Mouse (Mus musculus) embryonic facial prominence, embryonic 15.5 days (tissue): Measurements from ENCODE around the gene Shisa3. TPM values are rescaled to one million over a fixed set of nuclear protein-coding genes. Genes with fewer than 3 reads are reported as not detected.
A peak's percentile ranks its signal among the peaks of the same experiment; 100 is the strongest.

Source experiments
- ATAC-seq: fragments of 200-750 bp; cut with Nextera tagmentation; 2 replicates; pipeline ENCODE4 v1.8.0; 2017; ENCODE audit warnings: low read depth, moderate TSS enrichment; ENCODE audit not compliant: insufficient number of reproducible peaks, low FRiP score, low TSS enrichment
- H3K27ac ChIP-seq: fragments of 300-500 bp; sonication (generic); replicated peaks from 2 replicates; pipeline ENCODE4 v1.5.1; 2015; ENCODE audit warnings: mild to moderate bottlenecking, inconsistent platforms
- H3K27me3 ChIP-seq: fragments of 300-500 bp; sonication (generic); 2 replicates; pipeline ENCODE4 v1.6.1; 2015; ENCODE audit warnings: inconsistent platforms
- H3K36me3 ChIP-seq: fragments of 300-500 bp; sonication (generic); 2 replicates; pipeline ENCODE4 v1.6.1; 2015; ENCODE audit warnings: mild to moderate bottlenecking, inconsistent platforms
- H3K4me1 ChIP-seq: fragments of 300-500 bp; sonication (generic); 2 replicates; pipeline ENCODE4 v1.6.1; 2015; ENCODE audit warnings: inconsistent platforms
- H3K4me2 ChIP-seq: fragments of 300-500 bp; sonication (generic); replicated peaks from 2 replicates; pipeline ENCODE4 v1.6.1; 2015; ENCODE audit warnings: mild to moderate bottlenecking, inconsistent platforms
- H3K4me3 ChIP-seq: fragments of 300-500 bp; sonication (generic); replicated peaks from 2 replicates; pipeline ENCODE4 v1.5.1; 2015; ENCODE audit warnings: mild to moderate bottlenecking, inconsistent platforms
- H3K9ac ChIP-seq: fragments of 300-500 bp; sonication (generic); 2 replicates; pipeline ENCODE4 v1.6.1; 2015; ENCODE audit warnings: inconsistent platforms
- H3K9me3 ChIP-seq: fragments of 300-500 bp; sonication (generic); replicated peaks from 2 replicates; pipeline ENCODE4 v1.6.1; 2016; ENCODE audit warnings: inconsistent platforms
- WGBS: fragments of 180-500 bp; shearing (Covaris S2); methylation state at CpG from one replicate; pipeline ENCODE4 v1.1.7; 2015; 5-methylcytosine and 5-hydroxymethylcytosine counted together
- microRNA-seq: library from miRNA; unstranded; fragments of <30 nt; microRNA quantifications from one replicate; pipeline ENCODE4, GENCODE M21; 2016; ENCODE audit warnings: borderline number of aligned reads
- polyA plus RNA-seq: library from polyadenylated mRNA; unstranded; fragments of >200 nt; fragmentation: Nextera tagmentation; extraction: Ambion mirVana; gene quantifications from 2 replicates; pipeline ENCODE4 v1.2.1, GENCODE M21; 2015

The Shisa3 gene
- polyA plus RNA-seq, 1 experiment from 2014 or later, result 4.2 TPM

DNA sequence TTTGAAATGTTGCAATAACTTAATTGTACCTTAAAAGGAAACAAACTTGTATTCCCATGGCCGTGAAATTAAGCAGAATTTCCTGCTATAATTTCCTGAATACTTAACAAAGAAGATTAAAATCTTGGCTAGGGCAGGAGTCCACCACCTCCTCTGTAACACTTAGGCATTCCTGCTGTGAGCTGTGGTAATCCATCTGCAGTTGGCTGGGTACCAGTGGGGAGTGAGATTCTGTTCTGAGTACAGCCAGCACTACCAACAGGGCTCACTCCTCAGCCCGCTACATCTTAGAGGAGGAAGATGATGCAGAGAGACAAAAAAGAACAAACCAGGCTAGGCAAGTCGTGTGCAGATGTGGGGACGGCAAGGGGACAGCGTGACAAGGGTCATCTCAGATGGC is 46.9 kb downstream of the Shisa3 start:
- H3K27me3 ChIP-seq, result no peaks in the 10 kb centered on the region
- H3K4me2 ChIP-seq, result no peak overlapping the region
- H3K4me1 ChIP-seq, result no peaks in the 10 kb centered on the region
- 77% methylated on average over 5 of the region's 5 CpGs for WGBS
- H3K4me3 ChIP-seq, result no peak overlapping the region
- no peaks in the 10 kb centered on the region for H3K36me3 ChIP-seq
- ATAC-seq, result no peak
- no peaks in the 10 kb centered on the region for H3K9me3 ChIP-seq
- no peak overlapping the region for H3K27ac ChIP-seq
- H3K9ac ChIP-seq, result no peak overlapping the region

DNA sequence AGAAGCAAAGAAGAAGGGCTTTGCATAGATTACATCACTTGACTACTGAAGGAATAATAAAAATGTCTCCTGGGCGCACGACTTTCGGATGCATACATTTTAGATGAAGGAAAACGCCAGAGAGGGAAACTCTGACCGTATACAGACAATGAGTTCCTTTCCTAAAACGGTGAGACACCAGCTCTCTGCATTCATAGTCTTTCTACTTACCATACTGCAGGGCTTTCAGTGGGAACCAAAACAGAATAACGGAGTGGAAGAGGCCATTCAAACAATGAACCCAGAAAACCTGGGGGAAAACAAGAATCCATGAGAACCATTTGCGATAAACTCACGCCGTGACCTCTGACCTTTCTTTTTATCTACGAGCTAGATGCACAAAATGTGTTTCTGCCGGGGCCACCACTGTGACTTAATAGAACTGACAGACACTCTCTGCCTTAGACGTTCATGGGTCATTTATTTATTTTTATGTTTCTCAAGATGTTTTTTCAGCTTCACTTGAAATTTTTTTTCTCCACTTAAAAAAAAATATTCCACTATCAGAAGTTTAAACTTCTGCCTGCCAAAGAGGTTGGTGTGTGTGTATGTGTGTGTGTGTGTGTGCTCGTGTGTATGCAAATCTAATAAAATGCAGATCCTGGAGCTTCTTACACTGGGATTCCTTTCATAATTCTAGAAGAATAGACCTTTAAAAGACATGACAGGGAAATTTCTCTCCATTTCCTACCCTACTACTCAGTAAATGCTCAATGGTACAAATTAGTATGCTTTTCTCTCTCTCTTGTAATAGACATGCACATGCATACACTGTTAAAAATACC is 48.2 kb downstream of the Shisa3 start:
- H3K36me3 ChIP-seq, result no peaks in the 10 kb centered on the region
- no peak overlapping the region for H3K4me2 ChIP-seq
- H3K27ac ChIP-seq, result no peak overlapping the region
- H3K9ac ChIP-seq, result no peak overlapping the region
- no peaks in the 10 kb centered on the region for H3K27me3 ChIP-seq
- no peak overlapping the region for H3K4me3 ChIP-seq
- no peaks in the 10 kb centered on the region for H3K9me3 ChIP-seq
- no peak for ATAC-seq
- no peaks in the 10 kb centered on the region for H3K4me1 ChIP-seq
- WGBS, result 61% methylated on average over 14 of the region's 14 CpGs

DNA sequence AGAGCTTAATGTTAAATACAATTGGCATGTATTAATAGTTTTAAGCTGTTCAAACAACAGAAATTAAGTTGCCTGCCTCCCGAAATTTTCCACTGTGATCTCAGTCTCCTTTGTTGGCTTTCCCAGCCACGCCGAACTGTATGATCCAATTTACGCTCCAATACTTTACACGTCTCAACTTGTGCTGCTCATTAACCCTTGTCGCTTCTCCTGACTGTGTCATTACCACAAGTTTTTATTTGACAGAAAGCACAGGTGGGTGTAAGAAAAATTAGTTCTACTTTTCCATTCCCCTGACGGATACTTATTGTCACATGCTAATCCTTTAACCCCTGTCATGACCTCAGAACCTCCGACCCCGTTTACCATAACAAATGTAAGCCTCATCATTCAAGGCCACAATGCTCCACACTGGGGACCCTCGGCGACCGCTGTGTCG is 49.2 kb downstream of the Shisa3 start:
- ATAC-seq, result no peak
- WGBS, result 41% methylated on average over 13 of the region's 13 CpGs

DNA sequence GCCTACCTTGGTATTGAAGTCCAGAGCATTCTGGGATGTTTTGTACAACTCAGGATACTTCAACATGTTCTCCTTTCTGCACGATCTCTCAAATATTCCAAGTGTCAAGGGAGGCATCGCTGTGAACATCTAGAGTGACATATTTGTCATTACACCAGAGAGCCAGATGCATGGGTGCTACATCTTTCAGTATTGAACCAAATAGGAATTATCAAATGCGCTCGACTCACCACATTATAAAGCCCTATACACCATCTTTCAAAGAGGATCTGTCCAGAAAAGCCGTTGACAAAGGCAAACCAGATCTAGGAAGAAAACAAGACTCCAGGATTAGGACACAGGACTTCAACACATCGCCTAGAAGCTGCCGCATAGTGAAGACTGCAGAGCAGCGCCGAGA is 52.2 kb downstream of the Shisa3 start:
- no peak overlapping the region for H3K27ac ChIP-seq
- H3K4me3 ChIP-seq, result no peak overlapping the region
- H3K36me3 ChIP-seq, result no peaks in the 10 kb centered on the region
- no peak overlapping the region for H3K9ac ChIP-seq
- no peak for ATAC-seq
- no peaks in the 10 kb centered on the region for H3K27me3 ChIP-seq
- no peak overlapping the region for H3K4me2 ChIP-seq
- H3K9me3 ChIP-seq, result no peaks in the 10 kb centered on the region
- 89% methylated on average over 9 of the region's 9 CpGs for WGBS
- 0 out of 2 replicates have a peak, but pooled peaks cover 4% of the 10 kb centered on the region for H3K4me1 ChIP-seq

More for the DNA sequence above, 49.2 kb downstream of the Shisa3 start:
- Histone ChIP-seq H3K4me1 (no peaks in the 10 kb centered on the region), H3K27me3 (no peaks in the 10 kb centered on the region), H3K4me3 (no peak overlapping the region), H3K9me3 (no peaks in the 10 kb centered on the region), H3K9ac (no peak overlapping the region), H3K4me2 (no peak overlapping the region), H3K27ac (no peak overlapping the region), H3K36me3 (no peaks in the 10 kb centered on the region)

DNA sequence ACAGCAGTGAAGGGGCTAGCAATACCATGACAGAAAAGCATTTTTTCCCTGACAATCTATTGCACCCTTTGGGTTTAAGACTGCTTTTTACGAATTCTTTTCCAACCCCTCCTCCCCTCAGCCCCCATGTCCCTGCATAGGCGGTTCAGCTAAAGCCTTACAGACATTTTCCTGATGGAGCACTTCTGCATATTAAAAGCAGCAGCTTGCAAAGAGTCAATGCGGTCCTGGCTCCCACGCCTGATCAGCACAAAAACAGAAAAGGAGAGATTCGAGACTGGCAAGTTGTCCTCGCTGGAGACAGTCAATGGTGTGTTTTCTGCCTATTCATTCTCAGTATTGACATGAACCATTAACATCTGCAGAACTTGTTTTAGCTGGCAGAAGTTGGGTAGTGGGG is 55.0 kb downstream of the Shisa3 start:
- H3K4me2 ChIP-seq, result no peak overlapping the region
- no peak overlapping the region for H3K4me3 ChIP-seq
- no peaks in the 10 kb centered on the region for H3K27me3 ChIP-seq
- 35% methylated on average over 6 of the region's 6 CpGs for WGBS
- H3K9ac ChIP-seq, result no peak overlapping the region
- ATAC-seq, result no peak
- no peaks in the 10 kb centered on the region for H3K9me3 ChIP-seq
- no peaks in the 10 kb centered on the region for H3K36me3 ChIP-seq
- H3K27ac ChIP-seq, result no peak overlapping the region
- H3K4me1 ChIP-seq, result 0 out of 2 replicates have a peak, but pooled peaks cover 4% of the 10 kb centered on the region

DNA sequence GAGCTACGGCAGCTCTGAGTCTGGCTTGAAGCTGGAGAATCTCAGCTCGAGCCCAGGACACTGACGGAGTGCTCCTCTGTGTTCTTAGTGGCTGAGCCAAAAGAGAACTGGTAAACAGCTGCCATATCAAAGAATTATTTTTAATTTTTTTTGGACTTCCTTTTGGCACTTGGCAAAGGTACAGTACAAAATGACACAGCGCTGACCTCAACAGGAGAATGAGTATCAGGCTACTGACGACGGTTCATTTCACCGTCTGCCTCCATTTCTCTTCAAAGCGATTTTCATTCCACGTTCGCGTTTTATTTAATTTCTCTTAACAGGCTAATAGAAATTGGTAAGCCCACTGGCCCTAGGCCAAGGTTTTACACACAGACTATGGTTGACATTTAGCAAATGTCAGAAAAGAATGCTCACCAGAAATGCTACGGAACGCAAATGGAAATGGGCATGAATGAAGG is 61.8 kb downstream of the Shisa3 start:
- H3K9ac ChIP-seq, result no peak overlapping the region
- H3K9me3 ChIP-seq, result no peaks in the 10 kb centered on the region
- 21% methylated on average over 13 of the region's 13 CpGs for WGBS
- peak overlapping the region; percentile 25; the same call in 1 of the 2 replicates for H3K4me2 ChIP-seq
- ATAC-seq, result no peak
- H3K27ac ChIP-seq, result no peak overlapping the region
- H3K4me3 ChIP-seq, result no peak overlapping the region
- no peaks in the 10 kb centered on the region for H3K36me3 ChIP-seq
- no peaks in the 10 kb centered on the region for H3K4me1 ChIP-seq
- H3K27me3 ChIP-seq, result no peaks in the 10 kb centered on the region

DNA sequence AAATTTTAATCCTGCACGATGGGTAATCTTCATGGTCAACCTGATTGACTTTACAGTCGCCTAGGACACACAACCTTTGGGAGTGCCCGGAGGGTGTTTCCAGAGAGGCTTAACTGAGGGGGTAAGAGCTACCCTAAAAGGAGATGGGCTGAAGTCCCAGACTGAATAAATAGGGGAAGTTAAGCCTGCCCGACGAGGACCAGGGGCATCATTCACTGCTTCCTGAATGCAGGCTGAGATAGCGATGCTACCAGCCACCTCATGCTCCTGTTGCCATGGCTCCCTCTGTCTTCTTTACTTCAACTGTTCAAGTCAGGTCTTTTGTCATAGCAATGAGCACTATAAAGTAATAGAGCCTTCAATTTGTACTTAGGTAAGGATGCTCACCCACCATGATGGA is 62.5 kb downstream of the Shisa3 start:
- H3K9me3 ChIP-seq, result no peaks in the 10 kb centered on the region
- no peak overlapping the region for H3K4me3 ChIP-seq
- no peaks in the 10 kb centered on the region for H3K27me3 ChIP-seq
- H3K36me3 ChIP-seq, result no peaks in the 10 kb centered on the region
- 56% methylated on average over 6 of the region's 6 CpGs for WGBS
- H3K9ac ChIP-seq, result no peak overlapping the region
- H3K27ac ChIP-seq, result no peak overlapping the region
- H3K4me1 ChIP-seq, result no peaks in the 10 kb centered on the region
- H3K4me2 ChIP-seq, result no peak overlapping the region
- no peak for ATAC-seq

DNA sequence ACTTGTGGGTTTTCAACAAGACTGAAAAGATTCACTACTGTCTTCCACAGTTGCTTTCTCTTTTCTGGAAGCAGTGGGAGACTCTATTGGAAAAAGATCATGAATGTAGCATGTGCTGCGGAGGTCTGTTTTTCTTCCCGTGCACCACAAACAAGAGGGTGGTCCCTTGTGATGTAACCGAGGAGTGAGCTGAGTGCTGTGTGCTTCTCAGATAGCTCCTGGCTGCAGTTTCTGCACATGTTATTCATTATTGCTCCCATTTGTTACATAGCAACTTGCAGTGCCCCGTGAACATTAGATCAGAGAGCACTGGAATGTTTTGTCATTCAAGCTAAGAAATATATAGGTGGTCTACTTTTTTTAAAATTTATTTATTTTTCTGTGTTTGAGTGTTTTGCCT is 65.3 kb downstream of the Shisa3 start:
- ATAC-seq, result no peak
- 26% methylated on average over 4 of the region's 4 CpGs for WGBS
- Histone ChIP-seq H3K27ac (no peak overlapping the region), H3K4me3 (no peak overlapping the region), H3K4me1 (no peaks in the 10 kb centered on the region), H3K36me3 (no peaks in the 10 kb centered on the region), H3K27me3 (no peaks in the 10 kb centered on the region), H3K9me3 (no peaks in the 10 kb centered on the region), H3K9ac (no peak overlapping the region), H3K4me2 (no peak overlapping the region)

Small RNAs within 50 kb of the gene (microRNA-seq; reads per million reads assigned to microRNA genes)
- gene Gm23617, result not detected

Other genes with a start within 250 kb of the Shisa3 start
- gene Bend4, start 179.6 kb upstream of the Shisa3 start, polyA plus RNA-seq, result 2.6 and 2.7 TPM in 2 replicates
- 8.1 and 8.8 TPM in 2 replicates for gene Atp8a1, start 239.6 kb downstream of the Shisa3 start, polyA plus RNA-seq